Mouse (Mus musculus) heart, embryonic 11.5 days (tissue): ENCODE measurements around the gene Abcb5. TPM values are rescaled to one million over a fixed set of nuclear protein-coding genes. Genes with fewer than 3 reads are reported as not detected.

Experiments used
- ATAC-seq: fragments of 200-750 bp; cut with Nextera tagmentation; replicated peaks from 2 replicates; pipeline ENCODE4 v1.8.0; 2017; ENCODE audit warnings: moderate library complexity; ENCODE audit not compliant: insufficient number of reproducible peaks, low FRiP score, low TSS enrichment
- H3K27ac ChIP-seq: fragments of 300-500 bp; sonication (generic); 2 replicates; pipeline ENCODE4 v1.5.1; 2014; ENCODE audit warnings: mild to moderate bottlenecking, low read depth, low read length
- H3K27me3 ChIP-seq: fragments of 300-500 bp; sonication (generic); 2 replicates; pipeline ENCODE4 v1.6.1; 2014; ENCODE audit warnings: mild to moderate bottlenecking, low read length, mixed read lengths; ENCODE audit not compliant: control insufficient read depth, insufficient read depth
- H3K36me3 ChIP-seq: fragments of 300-500 bp; sonication (generic); 2 replicates; pipeline ENCODE4 v1.6.1; 2014; ENCODE audit warnings: mild to moderate bottlenecking, low read length, moderate library complexity, mixed read lengths; ENCODE audit not compliant: control insufficient read depth, insufficient read depth
- H3K4me1 ChIP-seq: fragments of 300-500 bp; sonication (generic); 2 replicates; pipeline ENCODE4 v1.6.1; 2014; ENCODE audit warnings: low read length; ENCODE audit not compliant: control insufficient read depth, insufficient read depth
- H3K4me2 ChIP-seq: fragments of 300-500 bp; sonication (generic); 2 replicates; pipeline ENCODE4 v1.6.1; 2014; ENCODE audit warnings: mild to moderate bottlenecking, moderate library complexity
- H3K4me3 ChIP-seq: fragments of 300-500 bp; sonication (generic); 2 replicates; pipeline ENCODE4 v1.5.1; 2014; ENCODE audit warnings: low read depth, low read length
- H3K9ac ChIP-seq: fragments of 300-500 bp; sonication (generic); 2 replicates; pipeline ENCODE4 v1.6.1; 2014; ENCODE audit warnings: mild to moderate bottlenecking, low read depth, low read length, moderate library complexity
- H3K9me3 ChIP-seq: fragments of 300-500 bp; sonication (generic); replicated peaks from 2 replicates; pipeline ENCODE4 v1.6.1; 2016; ENCODE audit warnings: low read length; ENCODE audit not compliant: control insufficient read depth
- WGBS: fragments of 180-500 bp; shearing (Covaris S2); extraction: QIAGEN DNeasy Blood & Tissue Kit; methylation state at CpG from one replicate; pipeline ENCODE4 v1.1.7; 2014; ENCODE audit not compliant: insufficient replicate concordance; 5-methylcytosine and 5-hydroxymethylcytosine counted together
- polyA plus RNA-seq: library from polyadenylated mRNA; unstranded; fragments of >200 nt; fragmentation: Nextera tagmentation; extraction: Ambion mirVana; gene quantifications from 2 replicates; pipeline ENCODE4 v1.2.1, GENCODE M21; 2014

Gene Abcb5
- polyA plus RNA-seq, 1 experiment from 2014 or later = 0.13 TPM

DNA sequence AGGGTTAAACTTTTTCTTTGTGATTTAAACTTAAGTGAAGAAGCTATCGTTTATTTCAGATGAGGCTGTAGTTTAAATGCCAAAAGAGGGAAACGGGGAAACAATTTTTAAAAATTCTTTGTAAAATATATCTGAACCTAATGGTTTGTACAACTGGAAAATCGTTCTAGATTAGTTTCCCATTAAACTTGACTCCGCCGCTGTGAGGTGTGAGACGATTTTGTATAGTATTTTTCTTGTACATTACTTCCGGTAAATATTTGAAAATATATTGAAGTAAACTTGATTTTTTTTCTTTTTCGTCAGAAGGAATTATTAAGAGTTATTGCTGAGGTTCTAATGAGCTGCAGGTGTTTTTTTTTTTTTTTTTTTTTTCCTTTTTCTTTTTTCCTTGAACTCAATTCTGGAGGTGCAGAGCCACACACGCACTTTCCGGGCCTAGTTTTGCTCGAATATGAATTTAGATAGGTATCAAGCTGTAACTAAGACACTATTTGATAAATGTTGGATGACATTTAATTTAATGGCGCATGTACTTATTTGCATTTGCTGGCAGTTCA lies 115.3 kb downstream of the Abcb5 start:
- peaks cover 69% of the 10 kb centered on the region for H3K27me3 ChIP-seq
- no peak overlapping the region for H3K4me3 ChIP-seq
- peaks cover 13% of the 10 kb centered on the region; the same call in 1 of the 2 replicates for H3K4me1 ChIP-seq
- ATAC-seq = no peak
- H3K36me3 ChIP-seq = no peaks in the 10 kb centered on the region
- no peak overlapping the region for H3K4me2 ChIP-seq
- no peak overlapping the region for H3K27ac ChIP-seq
- no peaks in the 10 kb centered on the region for H3K9me3 ChIP-seq
- WGBS = 27% methylated on average over 12 of the region's 12 CpGs
- no peak overlapping the region for H3K9ac ChIP-seq

DNA sequence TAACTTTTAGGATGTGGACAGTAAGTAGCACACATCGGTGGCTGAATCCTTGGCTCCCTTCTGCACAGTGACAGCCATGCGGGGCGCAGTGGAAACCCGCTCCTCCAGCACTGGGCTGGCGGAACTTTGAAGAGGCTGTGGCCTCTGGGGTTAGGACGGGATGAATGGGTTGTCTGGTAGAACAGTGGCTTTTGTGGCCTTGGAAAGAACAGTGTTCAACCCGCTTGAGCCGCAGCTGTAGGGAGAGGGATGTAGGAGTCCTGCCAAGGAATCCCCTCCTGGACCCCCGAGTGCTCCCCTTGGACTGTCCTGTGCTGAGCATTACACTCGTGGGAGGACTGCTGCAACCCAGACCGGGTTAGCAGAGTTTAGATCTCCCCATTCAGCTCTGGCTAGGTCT lies 116.2 kb downstream of the Abcb5 start:
- Histone ChIP-seq H3K9ac (no peak overlapping the region), H3K4me3 (peak overlapping the region; percentile 55; the same call in 1 of the 2 replicates), H3K27ac (no peak overlapping the region), H3K27me3 (peaks cover 75% of the 10 kb centered on the region), H3K36me3 (no peaks in the 10 kb centered on the region), H3K4me1 (peaks cover 13% of the 10 kb centered on the region; the same call in 1 of the 2 replicates), H3K4me2 (no peak overlapping the region), H3K9me3 (no peaks in the 10 kb centered on the region)
- ATAC-seq = no peak
- 1% methylated on average over 11 of the region's 11 CpGs for WGBS

DNA sequence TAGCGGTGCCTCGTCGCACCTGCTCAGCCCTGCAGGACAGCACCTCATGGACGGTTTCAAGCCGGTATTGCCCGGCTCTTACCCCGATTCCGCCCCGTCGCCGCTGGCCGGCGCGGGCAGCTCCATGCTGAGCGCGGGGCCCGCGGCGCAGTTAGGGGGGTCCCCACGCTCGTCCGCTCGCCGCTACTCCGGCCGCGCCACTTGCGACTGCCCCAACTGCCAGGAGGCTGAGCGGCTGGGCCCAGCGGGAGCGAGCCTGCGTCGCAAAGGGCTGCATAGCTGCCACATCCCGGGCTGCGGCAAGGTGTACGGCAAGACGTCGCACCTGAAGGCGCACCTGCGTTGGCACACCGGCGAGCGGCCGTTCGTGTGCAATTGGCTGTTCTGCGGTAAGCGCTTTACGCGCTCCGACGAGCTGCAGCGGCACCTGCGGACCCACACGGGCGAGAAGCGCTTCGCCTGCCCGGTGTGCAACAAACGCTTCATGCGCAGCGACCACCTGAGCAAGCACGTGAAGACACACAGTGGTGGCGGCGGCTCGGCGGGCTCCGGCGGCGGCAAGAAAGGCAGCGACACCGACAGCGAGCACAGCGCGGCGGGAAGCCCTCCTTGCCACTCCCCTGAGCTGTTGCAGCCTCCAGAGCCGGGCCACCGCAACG lies 116.9 kb downstream of the Abcb5 start:
- no peaks in the 10 kb centered on the region for H3K36me3 ChIP-seq
- H3K4me3 ChIP-seq = peak overlapping the region; percentile 55
- H3K4me2 ChIP-seq = peak overlapping the region; percentile 84
- H3K4me1 ChIP-seq = peaks cover 13% of the 10 kb centered on the region; the same call in 1 of the 2 replicates
- H3K9ac ChIP-seq = no peak overlapping the region
- WGBS = 1% methylated on average over 78 of the region's 78 CpGs
- peaks cover 79% of the 10 kb centered on the region for H3K27me3 ChIP-seq
- 0 out of 2 replicates have a peak, but pooled peaks have one; percentile 24 for ATAC-seq
- H3K27ac ChIP-seq = no peak overlapping the region
- no peaks in the 10 kb centered on the region for H3K9me3 ChIP-seq

DNA sequence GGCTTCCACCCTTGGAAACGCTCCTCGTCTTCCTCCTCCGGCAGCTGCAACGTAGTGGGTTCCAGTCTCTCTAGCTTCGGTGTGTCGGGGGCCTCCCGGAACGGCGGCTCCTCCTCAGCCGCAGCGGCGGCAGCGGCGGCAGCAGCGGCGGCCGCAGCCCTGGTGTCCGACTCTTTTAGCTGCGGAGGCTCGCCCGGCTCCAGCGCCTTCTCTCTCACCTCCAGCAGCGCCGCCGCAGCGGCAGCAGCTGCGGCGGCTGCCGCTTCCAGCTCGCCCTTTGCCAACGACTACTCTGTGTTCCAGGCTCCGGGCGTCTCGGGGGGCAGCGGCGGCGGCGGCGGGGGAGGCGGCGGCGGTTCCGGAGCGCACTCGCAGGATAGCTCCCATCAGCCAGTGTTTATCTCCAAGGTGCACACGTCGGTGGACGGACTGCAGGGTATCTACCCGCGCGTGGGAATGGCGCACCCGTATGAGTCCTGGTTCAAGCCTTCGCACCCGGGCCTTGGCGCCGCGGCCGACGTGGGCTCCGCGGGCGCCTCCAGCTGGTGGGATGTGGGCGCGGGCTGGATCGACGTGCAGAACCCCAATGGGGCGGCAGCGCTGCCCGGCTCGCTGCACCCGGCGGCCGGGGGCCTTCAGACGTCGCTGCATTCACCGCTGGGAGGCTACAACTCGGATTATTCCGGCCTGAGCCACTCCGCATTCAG lies 117.6 kb downstream of the Abcb5 start:
- H3K4me3 ChIP-seq = peak overlapping the region; percentile 55
- no peaks in the 10 kb centered on the region for H3K36me3 ChIP-seq
- H3K4me1 ChIP-seq = peaks cover 13% of the 10 kb centered on the region; the same call in 1 of the 2 replicates
- no peak; the same call in 1 of the 2 replicates for ATAC-seq
- peaks cover 78% of the 10 kb centered on the region for H3K27me3 ChIP-seq
- 0 out of 2 replicates have a peak overlapping the region, but pooled peaks have one; percentile 39 for H3K9ac ChIP-seq
- under 1% methylated on average over 79 of the region's 80 CpGs for WGBS
- peak overlapping the region; percentile 84 for H3K4me2 ChIP-seq
- no peaks in the 10 kb centered on the region for H3K9me3 ChIP-seq
- H3K27ac ChIP-seq = no peak overlapping the region

DNA sequence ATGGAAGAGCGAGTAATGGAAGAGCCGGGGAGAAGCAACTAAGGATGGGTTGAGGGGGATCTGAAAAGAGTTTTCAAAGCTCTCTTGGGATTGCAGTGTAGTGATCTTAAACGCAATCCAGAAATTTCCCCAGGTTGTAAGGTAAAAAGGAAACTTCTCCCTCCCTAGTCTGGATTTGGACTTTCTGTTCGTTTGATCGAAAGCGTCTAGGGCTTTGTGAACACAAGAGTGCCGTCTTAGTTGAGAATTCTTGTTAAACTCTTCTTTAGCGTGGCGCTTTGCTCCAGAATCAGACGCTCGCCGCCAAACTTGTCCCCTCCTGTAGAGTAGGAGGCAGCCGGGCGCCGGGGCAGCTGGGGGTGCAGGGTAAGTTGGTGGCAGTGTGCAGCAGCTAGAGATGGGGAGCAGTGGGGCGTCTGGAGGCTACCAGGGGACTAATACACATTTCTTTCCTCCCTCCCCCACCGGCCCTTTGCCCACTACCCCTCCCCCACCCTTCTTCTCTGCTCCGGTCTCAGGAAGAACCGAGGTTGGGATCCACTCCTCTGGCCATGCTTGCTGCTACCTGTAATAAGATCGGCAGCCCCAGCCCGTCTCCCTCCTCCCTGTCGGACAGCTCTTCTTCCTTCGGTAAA lies 118.2 kb downstream of the Abcb5 start:
- Histone ChIP-seq H3K36me3 (no peaks in the 10 kb centered on the region), H3K4me3 (peak overlapping the region; percentile 55), H3K4me1 (peaks cover 13% of the 10 kb centered on the region; the same call in 1 of the 2 replicates), H3K4me2 (peak overlapping the region; percentile 84), H3K9me3 (no peaks in the 10 kb centered on the region), H3K27me3 (peaks cover 79% of the 10 kb centered on the region), H3K9ac (0 out of 2 replicates have a peak overlapping the region, but pooled peaks have one; percentile 39), H3K27ac (no peak overlapping the region)
- WGBS = 1% methylated on average over 20 of the region's 23 CpGs
- ATAC-seq = no peak

DNA sequence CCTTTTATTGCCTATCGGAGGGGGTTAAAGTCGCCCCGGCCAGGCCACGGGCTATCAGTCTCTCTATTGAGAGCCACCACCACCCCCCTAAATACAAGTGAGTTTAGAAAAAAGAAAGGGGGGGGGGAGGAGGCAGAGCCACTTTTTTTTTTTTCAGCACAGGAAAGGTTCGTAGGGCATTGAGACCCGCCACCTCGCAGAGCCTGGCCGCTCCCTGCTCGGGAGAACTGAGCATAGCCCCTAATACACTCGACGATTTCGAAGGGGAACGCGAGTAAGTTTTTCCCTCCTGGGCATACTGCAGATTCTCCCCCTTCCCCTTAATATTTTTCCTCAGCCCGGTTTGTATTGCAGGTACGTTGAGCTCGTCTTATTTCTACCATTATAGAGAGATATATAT lies 118.8 kb downstream of the Abcb5 start:
- H3K27ac ChIP-seq = no peak overlapping the region
- WGBS = under 1% methylated on average over 17 of the region's 17 CpGs
- H3K9me3 ChIP-seq = no peaks in the 10 kb centered on the region
- H3K4me2 ChIP-seq = peak overlapping the region; percentile 84
- H3K9ac ChIP-seq = no peak overlapping the region
- H3K36me3 ChIP-seq = no peaks in the 10 kb centered on the region
- H3K27me3 ChIP-seq = peaks cover 85% of the 10 kb centered on the region
- peak overlapping the region; percentile 55 for H3K4me3 ChIP-seq
- no peak for ATAC-seq
- peaks cover 15% of the 10 kb centered on the region; the same call in 1 of the 2 replicates for H3K4me1 ChIP-seq

DNA sequence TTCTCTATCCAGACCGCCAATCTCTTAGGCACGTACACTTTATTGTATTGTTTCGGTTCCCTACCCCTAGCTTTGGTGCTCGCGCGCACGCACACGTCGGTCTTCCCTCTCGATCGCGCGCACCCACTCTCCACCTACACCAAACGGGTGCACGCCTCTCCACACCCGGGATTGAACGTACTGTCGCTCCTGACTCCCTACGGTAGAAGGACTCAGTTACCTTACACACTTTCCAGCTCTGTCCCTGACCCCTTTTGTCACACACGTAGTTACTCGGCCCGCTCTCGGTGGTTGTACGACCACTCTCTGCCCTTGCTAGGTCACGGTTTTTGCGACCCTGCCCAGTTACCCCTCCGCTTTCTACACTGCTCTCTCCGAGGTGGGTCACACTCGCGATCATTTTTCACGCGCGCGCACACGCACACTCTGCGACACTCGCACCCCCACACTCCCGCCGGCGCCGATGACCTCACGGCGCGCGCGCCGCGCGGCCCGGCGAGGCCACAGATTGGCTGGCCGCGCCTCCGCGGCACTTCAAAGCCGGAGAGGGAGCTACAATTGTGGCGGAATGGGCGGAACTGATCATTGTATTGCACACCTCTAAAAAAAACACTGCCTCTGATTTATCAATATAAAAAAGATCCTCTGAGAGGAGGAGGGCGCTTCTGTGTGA lies 119.4 kb downstream of the Abcb5 start:
- ATAC-seq = no peak
- no peaks in the 10 kb centered on the region for H3K9me3 ChIP-seq
- H3K9ac ChIP-seq = no peak overlapping the region
- H3K27me3 ChIP-seq = peaks cover 82% of the 10 kb centered on the region
- peak overlapping the region; percentile 84 for H3K4me2 ChIP-seq
- no peak overlapping the region for H3K27ac ChIP-seq
- under 1% methylated on average over 59 of the region's 59 CpGs for WGBS
- peak overlapping the region; percentile 55 for H3K4me3 ChIP-seq
- peaks cover 15% of the 10 kb centered on the region; the same call in 1 of the 2 replicates for H3K4me1 ChIP-seq
- no peaks in the 10 kb centered on the region for H3K36me3 ChIP-seq

DNA sequence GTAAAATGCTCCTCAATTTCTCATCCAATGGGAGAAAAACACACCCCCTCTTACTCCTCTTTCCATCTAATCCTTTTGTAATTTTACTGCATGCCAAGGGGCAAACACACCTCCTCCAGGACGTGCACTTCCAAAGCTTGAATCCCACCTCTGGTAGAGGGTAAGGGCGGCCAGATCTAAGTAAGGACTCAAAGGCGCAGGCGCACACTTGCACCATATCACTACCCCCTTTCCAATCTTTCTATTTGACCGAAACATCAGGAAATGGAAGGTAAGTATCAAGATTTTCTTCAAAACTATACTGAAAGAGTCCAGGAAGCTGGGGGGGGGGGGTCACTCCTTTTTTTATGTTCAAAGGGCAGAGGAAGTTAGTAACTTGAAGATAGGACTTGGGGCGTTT lies 120.0 kb downstream of the Abcb5 start, which contains the start of gene Sp8:
Gene Sp8 (plus strand): TSS at position 109 of the 400 bp plus-strand sequence.
- Histone ChIP-seq H3K27me3 (peaks cover 79% of the 10 kb centered on the region), H3K4me1 (peaks cover 15% of the 10 kb centered on the region; the same call in 1 of the 2 replicates), H3K4me3 (peak within 1 kb of the TSS; percentile 55), H3K4me2 (peak within 1 kb of the TSS; percentile 84), H3K9me3 (no peaks in the 10 kb centered on the region), H3K9ac (no peak within 1 kb of the TSS), H3K36me3 (no peaks in the 10 kb centered on the region), H3K27ac (no peak within 1 kb of the TSS)
- 0% methylated on average over 6 of the region's 6 CpGs for WGBS
- ATAC-seq = no peak
